Mouse (Mus musculus) heart, embryonic 12.5 days (tissue): Measurements from ENCODE around the gene Gtf2ird1. TPM values are rescaled to one million over a fixed set of nuclear protein-coding genes. Genes with fewer than 3 reads are reported as not detected.

Experiments
- ATAC-seq: fragments of 200-750 bp; cut with Nextera tagmentation; 2 replicates; pipeline ENCODE4 v1.8.0; 2017; ENCODE audit warnings: moderate TSS enrichment, moderate library complexity; ENCODE audit not compliant: insufficient number of reproducible peaks, low FRiP score
- H3K27ac ChIP-seq: fragments of 300-500 bp; sonication (generic); 2 replicates; pipeline ENCODE4 v1.5.1; 2016; ENCODE audit warnings: mild to moderate bottlenecking, moderate library complexity; ENCODE audit not compliant: poor library complexity, severe bottlenecking
- H3K27me3 ChIP-seq: fragments of 300-500 bp; sonication (generic); replicated peaks from 2 replicates; pipeline ENCODE4 v1.6.1; 2016; ENCODE audit warnings: mild to moderate bottlenecking, moderate library complexity
- H3K36me3 ChIP-seq: fragments of 300-500 bp; sonication (generic); 2 replicates; pipeline ENCODE4 v1.6.1; 2016; ENCODE audit warnings: mild to moderate bottlenecking, moderate library complexity
- H3K4me1 ChIP-seq: fragments of 300-500 bp; sonication (generic); replicated peaks from 2 replicates; pipeline ENCODE4 v1.6.1; 2016; ENCODE audit warnings: mild to moderate bottlenecking
- H3K4me2 ChIP-seq: fragments of 300-500 bp; sonication (generic); 2 replicates; pipeline ENCODE4 v1.6.1; 2016; ENCODE audit warnings: mild to moderate bottlenecking, moderate library complexity
- H3K4me3 ChIP-seq: fragments of 300-500 bp; sonication (generic); 2 replicates; pipeline ENCODE4 v1.5.1; 2016; ENCODE audit warnings: mild to moderate bottlenecking
- H3K9ac ChIP-seq: fragments of 300-500 bp; sonication (generic); 2 replicates; pipeline ENCODE4 v1.6.1; 2016; ENCODE audit warnings: mild to moderate bottlenecking, moderate library complexity
- H3K9me3 ChIP-seq: fragments of 300-500 bp; sonication (generic); replicated peaks from 2 replicates; pipeline ENCODE4 v1.6.1; 2016; ENCODE audit warnings: mild to moderate bottlenecking, moderate library complexity
- WGBS: fragments of 180-500 bp; shearing (Covaris S2); methylation state at CpG from one replicate; pipeline ENCODE4 v1.1.7; 2016; 5-methylcytosine and 5-hydroxymethylcytosine counted together
- polyA plus RNA-seq: library from polyadenylated mRNA; unstranded; fragments of >200 nt; fragmentation: Nextera tagmentation; extraction: Ambion mirVana; gene quantifications from 2 replicates; pipeline ENCODE4 v1.2.1, GENCODE M21; 2016

Gtf2ird1 gene
- polyA plus RNA-seq, 1 experiment from 2014 or later = 72.8 TPM

GRCm38 (mm10) chr5:134475006-134475605 is 18.6 kb upstream of the Gtf2ird1 start:
- Histone ChIP-seq H3K27ac (no peak overlapping the region), H3K9me3 (0 out of 2 replicates have a peak, but pooled peaks cover 7% of the 10 kb centered on the region), H3K4me2 (no peak overlapping the region), H3K9ac (no peak overlapping the region), H3K27me3 (no peaks in the 10 kb centered on the region), H3K36me3 (no peaks in the 10 kb centered on the region), H3K4me3 (no peak overlapping the region), H3K4me1 (no peaks in the 10 kb centered on the region)
- no peak for ATAC-seq
- WGBS = 88% methylated on average over 6 of the region's 6 CpGs

- no peaks in the 10 kb centered on the region for H3K36me3 ChIP-seq
- H3K9ac ChIP-seq = no peak overlapping the region
- H3K4me1 ChIP-seq = no peaks in the 10 kb centered on the region
- WGBS = 76% methylated on average over 2 of the region's 2 CpGs
- H3K4me2 ChIP-seq = no peak overlapping the region
- H3K27me3 ChIP-seq = no peaks in the 10 kb centered on the region
- ATAC-seq = no peak
- H3K4me3 ChIP-seq = no peak overlapping the region
- no peak overlapping the region for H3K27ac ChIP-seq
- H3K9me3 ChIP-seq = 0 out of 2 replicates have a peak, but pooled peaks cover 7% of the 10 kb centered on the region
These were observed 17.4 kb upstream of the Gtf2ird1 start for GRCm38 (mm10) chr5:134473902-134474301.

DNA sequence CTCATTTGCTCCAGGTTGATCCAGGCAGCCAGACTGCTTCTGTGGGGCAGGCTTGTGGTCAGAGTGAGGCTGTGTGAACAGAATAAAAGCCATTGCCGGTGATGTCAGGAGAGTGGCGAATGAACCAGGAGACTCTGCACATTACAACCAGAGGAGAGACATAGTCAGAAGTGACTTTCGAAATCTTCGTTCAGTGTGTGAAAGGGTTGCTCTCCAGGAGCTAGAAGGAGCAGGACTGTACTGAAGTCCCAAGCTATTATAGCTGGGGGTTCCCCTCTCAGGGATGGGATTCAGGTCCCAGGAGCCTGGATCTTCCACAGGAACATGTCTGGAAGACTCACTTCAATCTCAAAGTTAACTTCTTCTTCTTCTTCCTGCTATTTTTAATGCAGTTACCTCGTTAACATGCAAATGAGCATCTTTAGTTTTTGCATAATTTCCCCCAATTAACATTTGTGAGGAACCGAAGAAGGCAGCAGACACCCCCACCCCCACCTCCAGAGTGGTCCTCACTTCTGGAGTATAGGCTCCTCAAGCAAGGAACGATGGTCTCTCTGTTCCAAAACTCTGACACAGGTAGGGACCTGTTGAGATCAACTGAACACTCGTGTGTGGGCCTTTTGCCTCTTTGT is 14.1 kb upstream of the Gtf2ird1 start:
- Histone ChIP-seq H3K36me3 (no peaks in the 10 kb centered on the region), H3K9ac (no peak overlapping the region)
- WGBS = 77% methylated on average over 8 of the region's 8 CpGs

GRCm38 (mm10) chr5:134469559-134470150 is 13.1 kb upstream of the Gtf2ird1 start:
- Histone ChIP-seq H3K27ac (no peak overlapping the region), H3K4me1 (peaks cover 13% of the 10 kb centered on the region), H3K9ac (no peak overlapping the region), H3K36me3 (no peaks in the 10 kb centered on the region), H3K27me3 (no peaks in the 10 kb centered on the region), H3K9me3 (no peaks in the 10 kb centered on the region), H3K4me2 (no peak overlapping the region), H3K4me3 (no peak overlapping the region)
- ATAC-seq = no peak; the same call in 1 of the 2 replicates
- 84% methylated on average over 7 of the region's 7 CpGs for WGBS

More for the DNA sequence above, 14.1 kb upstream of the Gtf2ird1 start:
- no peak overlapping the region for H3K4me2 ChIP-seq
- no peak overlapping the region for H3K4me3 ChIP-seq
- H3K27ac ChIP-seq = no peak overlapping the region
- no peaks in the 10 kb centered on the region for H3K27me3 ChIP-seq
- peaks cover 13% of the 10 kb centered on the region for H3K4me1 ChIP-seq
- ATAC-seq = no peak
- 0 out of 2 replicates have a peak, but pooled peaks cover 7% of the 10 kb centered on the region for H3K9me3 ChIP-seq

DNA sequence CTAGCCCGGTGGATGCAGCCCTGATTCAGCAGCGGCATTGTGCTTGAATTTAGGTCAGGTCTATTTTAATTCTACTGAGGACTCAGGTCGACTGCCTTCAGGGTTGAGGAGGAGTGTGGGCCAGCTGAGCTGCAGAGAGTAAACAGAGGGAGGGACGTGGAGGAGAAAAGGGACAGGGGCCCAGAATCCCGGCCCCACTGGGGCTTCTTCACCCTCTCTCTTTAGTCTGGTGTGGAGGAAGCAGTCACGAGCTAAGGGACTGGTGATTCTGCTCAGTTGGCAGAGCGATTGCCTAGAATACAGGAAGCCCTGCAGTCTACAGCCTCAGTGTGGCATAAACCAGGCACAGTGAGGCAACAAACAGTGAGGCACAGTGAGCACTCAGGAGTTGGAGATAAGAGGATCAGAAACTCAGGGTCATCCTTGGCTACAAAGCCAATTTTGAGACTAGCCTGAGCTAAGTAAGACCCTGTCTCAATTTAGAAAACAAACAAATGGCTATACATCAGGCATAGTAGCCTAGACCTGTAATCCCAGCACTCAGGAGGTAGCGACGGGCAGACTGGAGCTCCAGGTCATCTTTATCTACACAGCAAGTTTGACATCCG is 11.7 kb upstream of the Gtf2ird1 start:
- Histone ChIP-seq H3K27ac (no peak overlapping the region), H3K9ac (no peak overlapping the region; the same call in 1 of the 2 replicates), H3K27me3 (no peaks in the 10 kb centered on the region), H3K4me1 (peaks cover 13% of the 10 kb centered on the region), H3K36me3 (no peaks in the 10 kb centered on the region), H3K4me3 (no peak overlapping the region), H3K9me3 (no peaks in the 10 kb centered on the region), H3K4me2 (no peak overlapping the region)
- no peak for ATAC-seq
- 67% methylated on average over 10 of the region's 10 CpGs for WGBS

- Histone ChIP-seq H3K36me3 (no peaks in the 10 kb centered on the region), H3K9ac (no peak overlapping the region), H3K27me3 (no peaks in the 10 kb centered on the region), H3K4me2 (no peak overlapping the region), H3K27ac (no peak overlapping the region), H3K4me3 (no peak overlapping the region), H3K4me1 (peaks cover 13% of the 10 kb centered on the region), H3K9me3 (no peaks in the 10 kb centered on the region)
- WGBS = 58% methylated on average over 8 of the region's 8 CpGs
- ATAC-seq = no peak
These were observed 10.6 kb upstream of the Gtf2ird1 start for GRCm38 (mm10) chr5:134467030-134467549.

DNA sequence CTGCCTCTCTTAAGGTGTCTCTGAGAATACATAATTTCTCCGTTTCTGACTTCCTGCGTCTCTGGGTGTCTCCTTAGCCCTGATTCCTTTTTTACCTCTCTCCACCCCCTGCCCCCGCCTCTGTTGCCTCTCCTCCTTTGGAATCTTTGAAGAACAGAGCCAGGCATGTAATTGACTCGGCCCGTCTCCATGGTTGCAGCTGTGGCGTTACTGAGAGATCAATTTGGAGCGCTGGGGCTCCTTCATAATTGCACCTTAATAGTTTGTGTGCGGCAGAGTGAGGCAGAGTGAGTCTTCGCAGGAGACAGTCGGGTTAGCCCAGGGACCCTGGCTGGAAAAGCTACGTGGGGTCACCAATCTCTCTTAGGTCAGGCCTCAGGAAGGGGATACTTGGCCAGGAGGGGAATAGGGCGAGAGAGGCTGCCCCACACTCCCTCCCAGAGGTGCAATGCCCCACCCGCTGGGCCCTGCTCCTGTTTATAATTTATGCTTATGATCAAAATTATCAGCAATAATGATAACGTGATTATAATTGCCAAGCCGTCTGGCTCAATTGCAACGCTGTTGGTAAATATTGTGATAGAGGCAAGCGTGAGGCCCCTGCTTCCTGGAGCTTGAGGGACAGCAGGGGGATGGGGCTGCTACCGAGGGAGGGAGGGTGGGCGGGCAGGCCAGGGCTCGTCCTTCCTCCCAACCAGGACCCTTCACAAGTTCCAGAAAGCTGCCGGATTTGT is 9.9 kb upstream of the Gtf2ird1 start:
- Histone ChIP-seq H3K9ac (no peak overlapping the region), H3K27ac (no peak overlapping the region), H3K36me3 (no peaks in the 10 kb centered on the region), H3K4me3 (no peak overlapping the region), H3K4me1 (peaks cover 13% of the 10 kb centered on the region), H3K27me3 (no peaks in the 10 kb centered on the region), H3K4me2 (no peak overlapping the region), H3K9me3 (no peaks in the 10 kb centered on the region)
- ATAC-seq = no peak
- 43% methylated on average over 21 of the region's 21 CpGs for WGBS

GRCm38 (mm10) chr5:134465197-134465596 is 8.7 kb upstream of the Gtf2ird1 start:
- Histone ChIP-seq H3K4me2 (no peak overlapping the region), H3K36me3 (no peaks in the 10 kb centered on the region), H3K9ac (no peak overlapping the region), H3K4me3 (no peak overlapping the region), H3K27me3 (no peaks in the 10 kb centered on the region), H3K4me1 (peaks cover 13% of the 10 kb centered on the region), H3K27ac (no peak overlapping the region), H3K9me3 (no peaks in the 10 kb centered on the region)
- 63% methylated on average over 1 of the region's 1 CpGs for WGBS
- no peak for ATAC-seq

DNA sequence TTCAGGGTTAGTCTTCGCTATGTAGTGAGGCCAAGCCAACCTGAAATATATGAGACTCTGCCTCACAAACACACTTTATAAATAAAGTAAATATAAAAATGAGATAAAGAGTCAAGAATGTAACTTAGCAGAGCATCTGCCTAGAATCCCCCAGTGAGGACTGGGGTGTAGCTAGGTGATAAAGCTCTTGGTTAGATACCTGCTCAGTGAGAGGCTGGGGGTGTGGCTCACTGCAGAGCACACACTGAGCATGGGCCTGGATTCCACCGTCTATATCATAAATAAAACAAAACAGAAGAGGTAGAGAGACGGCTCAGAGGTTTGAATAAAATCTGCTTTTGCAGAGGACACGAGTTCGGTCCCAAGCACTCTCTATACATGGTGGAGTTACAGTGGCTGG is 7.7 kb upstream of the Gtf2ird1 start:
- Histone ChIP-seq H3K4me1 (peaks cover 13% of the 10 kb centered on the region), H3K9me3 (no peaks in the 10 kb centered on the region), H3K4me2 (no peak overlapping the region), H3K27me3 (no peaks in the 10 kb centered on the region), H3K9ac (no peak overlapping the region), H3K36me3 (no peaks in the 10 kb centered on the region), H3K4me3 (no peak overlapping the region), H3K27ac (no peak overlapping the region)
- no peak for ATAC-seq
- WGBS = 82% methylated on average over 5 of the region's 5 CpGs

- H3K9me3 ChIP-seq = no peaks in the 10 kb centered on the region
These were observed 6.2 kb upstream of the Gtf2ird1 start for GRCm38 (mm10) chr5:134462731-134463130.

More at GRCm38 (mm10) chr5:134462731-134463130, 6.2 kb upstream of the Gtf2ird1 start:
- no peak overlapping the region for H3K9ac ChIP-seq
- peaks cover 9% of the 10 kb centered on the region for H3K4me1 ChIP-seq
- H3K4me2 ChIP-seq = no peak overlapping the region
- no peaks in the 10 kb centered on the region for H3K27me3 ChIP-seq
- no peak overlapping the region for H3K4me3 ChIP-seq
- H3K36me3 ChIP-seq = no peaks in the 10 kb centered on the region
- H3K27ac ChIP-seq = no peak overlapping the region
- ATAC-seq = no peak
- WGBS = 73% methylated on average over 8 of the region's 8 CpGs
